ENCODE assay signal across 13 mouse cellular contexts in the genomic region with DNA sequence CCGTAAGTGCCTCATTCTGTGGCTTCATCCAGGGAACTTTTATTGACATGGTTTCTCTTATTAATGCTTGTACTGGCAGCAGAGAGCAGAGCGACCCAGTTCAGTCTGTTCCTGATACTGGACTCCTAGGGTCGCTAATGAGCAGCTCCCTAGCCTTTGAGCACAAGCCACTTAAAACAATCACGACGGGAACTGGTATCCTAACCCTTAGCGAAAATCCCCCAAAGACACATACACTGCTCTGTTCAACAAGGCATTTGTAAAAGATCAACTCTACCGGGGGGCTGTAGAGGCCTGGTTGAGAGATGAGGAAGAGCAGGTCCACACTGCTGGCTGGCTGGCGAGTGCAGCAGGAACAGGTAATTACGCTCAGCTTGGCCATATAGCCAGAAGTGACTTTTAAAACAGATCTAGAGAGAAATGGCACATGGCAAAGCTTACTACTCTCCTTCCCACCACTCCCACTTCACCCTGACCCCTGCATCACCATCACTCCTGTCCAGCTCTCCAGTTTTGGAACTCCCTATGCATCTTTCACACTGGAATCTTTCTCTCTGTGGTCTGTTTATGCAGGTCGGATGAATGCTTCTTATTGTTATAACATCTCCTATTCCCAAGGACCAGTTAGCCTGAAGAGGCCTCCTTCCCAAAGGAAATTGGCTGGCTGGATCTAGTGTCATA.
DNase-seq lines count a peak whose midpoint lies in the region; ATAC-seq and TF ChIP-seq lines count a peak whose summit lies in the region.
"Had no signal": no experiment of that assay in that cellular context is flagged by ENCODE, and none has a peak within 500 bp of the region (broad histone marks: within the 10 kb centered on the region; RNA-seq: fewer than 3 reads in every experiment).

No protein-coding gene starts in this region.

- TF ChIP-seq CTCF in lung, embryonic 14.5 days (IDR thresholded peaks at IDR 0.05; ENCODE audit: low read depth), result no peak
- no peak for TF ChIP-seq CTCF in lung, adult 2 months (IDR thresholded peaks at IDR 0.05; ENCODE audit: insufficient read depth, low read length)
- TF ChIP-seq CTCF in thymus, adult 2 months (IDR thresholded peaks at IDR 0.05; ENCODE audit: borderline replicate concordance, control insufficient read depth, extremely low read depth, insufficient read depth, low read length, poor library complexity), result no peak

- H3K4me3 ChIP-seq in lung, embryonic 14.5 days (ENCODE audit: low read depth, low read length), result no peak overlapping the region
- H3K4me3 ChIP-seq in forebrain, embryonic 13.5 days, result no peak overlapping the region
- no peak overlapping the region for H3K4me3 ChIP-seq in limb, embryonic 12.5 days (replicated peaks)
- H3K4me3 ChIP-seq in lung, adult 2 months (replicated peaks; ENCODE audit: extremely low read depth, low read depth, low read length), result no peak overlapping the region
- no peak overlapping the region for H3K4me3 ChIP-seq in thymus, adult 2 months (ENCODE audit: control insufficient read depth, insufficient read depth, low read length)

- H3K9ac ChIP-seq in lung, embryonic 14.5 days, result no peak overlapping the region
- no peak overlapping the region for H3K9ac ChIP-seq in forebrain, embryonic 13.5 days
- no peak overlapping the region for H3K9ac ChIP-seq in limb, embryonic 12.5 days (replicated peaks)

- H3K36me3 ChIP-seq in lung, embryonic 14.5 days (ENCODE audit: insufficient read depth), result no peaks in the 10 kb centered on the region
- no peaks in the 10 kb centered on the region for H3K36me3 ChIP-seq in forebrain, embryonic 13.5 days (ENCODE audit: poor library complexity, severe bottlenecking)
- H3K36me3 ChIP-seq in limb, embryonic 12.5 days, result no peaks in the 10 kb centered on the region
- no peaks in the 10 kb centered on the region for H3K36me3 ChIP-seq in thymus, adult 2 months (ENCODE audit: control insufficient read depth, insufficient read depth, low read length)

- H3K27me3 ChIP-seq in lung, embryonic 14.5 days (ENCODE audit: insufficient read depth, low read length), result no peaks in the 10 kb centered on the region
- no peaks in the 10 kb centered on the region for H3K27me3 ChIP-seq in forebrain, embryonic 13.5 days
- no peaks in the 10 kb centered on the region for H3K27me3 ChIP-seq in limb, embryonic 12.5 days
- H3K27me3 ChIP-seq in thymus, adult 2 months (ENCODE audit: control insufficient read depth, insufficient read depth, low read length), result no peaks in the 10 kb centered on the region

- no peaks in the 10 kb centered on the region for H3K4me1 ChIP-seq in lung, embryonic 14.5 days (ENCODE audit: insufficient read depth)
- H3K4me1 ChIP-seq in forebrain, embryonic 13.5 days, result peaks cover 20% of the 10 kb centered on the region
- peaks cover 25% of the 10 kb centered on the region for H3K4me1 ChIP-seq in limb, embryonic 12.5 days (replicated peaks)
- H3K4me1 ChIP-seq in lung, adult 2 months (ENCODE audit: control insufficient read depth, insufficient read depth, low read length), result no peaks in the 10 kb centered on the region
- H3K4me1 ChIP-seq in thymus, adult 2 months (replicated peaks; ENCODE audit: control insufficient read depth, insufficient read depth, low read length), result no peaks in the 10 kb centered on the region

- TF ChIP-seq POLR2A in lung, adult 2 months (IDR thresholded peaks at IDR 0.05; ENCODE audit: borderline replicate concordance, extremely low read depth, low read depth, low read length), result no peak
- TF ChIP-seq POLR2A in thymus, adult 2 months (IDR thresholded peaks at IDR 0.05; ENCODE audit: control insufficient read depth, extremely low read depth, insufficient read depth, low read length, poor library complexity), result no peak

- no peak overlapping the region for H3K4me2 ChIP-seq in lung, embryonic 14.5 days
- H3K4me2 ChIP-seq in forebrain, embryonic 13.5 days, result 0 out of 2 replicates have a peak overlapping the region, but pooled peaks have one; percentile 0
- peak overlapping the region; percentile 39 for H3K4me2 ChIP-seq in limb, embryonic 12.5 days

- WGBS in lung, embryonic 14.5 days, result 29% methylated on average over 10 of the region's 10 CpGs
- WGBS in forebrain, embryonic 13.5 days, result 13% methylated on average over 10 of the region's 10 CpGs
- WGBS in limb, embryonic 12.5 days, result 23% methylated on average over 10 of the region's 10 CpGs
- 45% methylated on average over 10 of the region's 10 CpGs for WGBS in lung, adult 2 months
- 73% methylated on average over 10 of the region's 10 CpGs for WGBS in thymus, adult 2 months

- peak; percentile 2 for DNase-seq in lung, embryonic 14.5 days
- DNase-seq in lung, postnatal 4 days, result no peak
- peak; percentile 61 for DNase-seq in retina, embryonic 14.5 days (ENCODE audit: low spot score)
- no peak for DNase-seq in urinary bladder, postnatal 14 days (ENCODE audit: low spot score)
- DNase-seq in lung, adult 2 months, result no peak
- DNase-seq in thymus, adult 2 months, result no peak
- DNase-seq: adrenal gland, postnatal 10 days; cerebellum, adult 2 months; heart, adult 11 months; kidney, postnatal 25 days; thymus, postnatal 25 days had no signal

- H3K9me3 ChIP-seq in lung, embryonic 14.5 days (ENCODE audit: low read depth, low read length), result no peaks in the 10 kb centered on the region
- H3K9me3 ChIP-seq in forebrain, embryonic 13.5 days (replicated peaks), result no peaks in the 10 kb centered on the region
- H3K9me3 ChIP-seq in limb, embryonic 12.5 days, result no peaks in the 10 kb centered on the region

- no peak for ATAC-seq in lung, embryonic 14.5 days (ENCODE audit: insufficient read depth)
- peak; percentile 67 for ATAC-seq in forebrain, embryonic 13.5 days
- ATAC-seq in limb, embryonic 12.5 days (ENCODE audit: insufficient number of reproducible peaks, insufficient read depth, low FRiP score, low TSS enrichment, low read depth), result peak; percentile 61

- H3K27ac ChIP-seq in lung, embryonic 14.5 days (ENCODE audit: low read depth), result no peak overlapping the region
- H3K27ac ChIP-seq in forebrain, embryonic 13.5 days, result peak overlapping the region; percentile 7
- peak overlapping the region; percentile 66; the same call in 1 of the 2 replicates for H3K27ac ChIP-seq in limb, embryonic 12.5 days
- H3K27ac ChIP-seq in thymus, adult 2 months (ENCODE audit: control insufficient read depth, insufficient read depth, low read length), result no peak overlapping the region

Comparison
In these comparisons a context has a peak if more than half of its experiments do, and no peak if none do; other contexts are left out.
1. DNase-seq: peak in lung, embryonic 14.5 days (single experiment) and retina, embryonic 14.5 days (single experiment); none in lung, postnatal 4 days (0 of 2), urinary bladder, postnatal 14 days (single experiment), lung, adult 2 months (single experiment) and thymus, adult 2 months (single experiment).
2. H3K27ac ChIP-seq: peak in forebrain, embryonic 13.5 days (single experiment) and limb, embryonic 12.5 days (single experiment); none in lung, embryonic 14.5 days (single experiment) and thymus, adult 2 months (single experiment).